Mouse (Mus musculus) testis, adult 2 months (tissue): Measurements from ENCODE around the gene 9230112D13Rik. TPM values are rescaled to one million over a fixed set of nuclear protein-coding genes. Genes with fewer than 3 reads are reported as not detected.

ENCODE experiments used
- H3K27ac ChIP-seq: fragments of 200-500 bp; 2 replicates; pipeline ENCODE4 v1.5.1; 2012; ENCODE audit warnings: low read depth, low read length; ENCODE audit not compliant: control insufficient read depth, insufficient read depth
- H3K27me3 ChIP-seq: fragments of 200-500 bp; 2 replicates; pipeline ENCODE4 v1.6.1; 2012; ENCODE audit warnings: mild to moderate bottlenecking, low read length, moderate library complexity; ENCODE audit not compliant: control insufficient read depth, insufficient read depth
- H3K36me3 ChIP-seq: fragments of 200-500 bp; 2 replicates; pipeline ENCODE4 v1.6.1; 2012; ENCODE audit warnings: mild to moderate bottlenecking, low read length; ENCODE audit not compliant: control insufficient read depth, insufficient read depth
- H3K4me1 ChIP-seq: fragments of 200-500 bp; 2 replicates; pipeline ENCODE4 v1.6.1; 2012; ENCODE audit warnings: low read length; ENCODE audit not compliant: control insufficient read depth, insufficient read depth
- H3K4me3 ChIP-seq: fragments of 200-500 bp; 2 replicates; pipeline ENCODE4 v1.5.1; 2012; ENCODE audit warnings: low read depth, mild to moderate bottlenecking, low read length, moderate library complexity, mixed read lengths; ENCODE audit not compliant: control insufficient read depth
- CTCF ChIP-seq: fragments of 200-500 bp; IDR thresholded peaks from 2 replicates; pipeline ENCODE4 v1.5.1; 2012; ENCODE audit warnings: low read depth, mild to moderate bottlenecking, inconsistent platforms, low read length, moderate library complexity; ENCODE audit not compliant: control insufficient read depth, insufficient read depth, insufficient replicate concordance
- POLR2A ChIP-seq: fragments of 200-500 bp; IDR thresholded peaks from 2 replicates; pipeline ENCODE4 v1.6.1; 2012; ENCODE audit warnings: low read depth, mild to moderate bottlenecking, inconsistent platforms, low read length, moderate library complexity; ENCODE audit not compliant: control insufficient read depth
- polyA plus RNA-seq: library from polyadenylated mRNA; depleted of rRNA; stranded (reverse); fragments of >200 nt; gene quantifications from 2 replicates; pipeline ENCODE4 v1.2.3, GENCODE M21; 2012

Gene 9230112D13Rik
- polyA plus RNA-seq, 1 experiment = not detected

GRCm38 (mm10) chr14:34553470-34553869 lies 30.9 kb upstream of the 9230112D13Rik start:
- Histone ChIP-seq H3K4me3 (no peak overlapping the region), H3K4me1 (peaks cover 2% of the 10 kb centered on the region; the same call in 1 of the 2 replicates), H3K27me3 (no peaks in the 10 kb centered on the region), H3K27ac (no peak overlapping the region), H3K36me3 (no peaks in the 10 kb centered on the region)
- no peak for TF ChIP-seq CTCF
- no peak for TF ChIP-seq POLR2A

GRCm38 (mm10) chr14:34552226-34552625 lies 29.6 kb upstream of the 9230112D13Rik start:
- TF ChIP-seq POLR2A = no peak
- TF ChIP-seq CTCF = no peak
- Histone ChIP-seq H3K27ac (no peak overlapping the region), H3K4me3 (no peak overlapping the region), H3K4me1 (peaks cover 4% of the 10 kb centered on the region; the same call in 1 of the 2 replicates), H3K36me3 (no peaks in the 10 kb centered on the region), H3K27me3 (no peaks in the 10 kb centered on the region)

- Histone ChIP-seq H3K4me3 (peak overlapping the region; percentile 87), H3K4me1 (peaks cover 4% of the 10 kb centered on the region; the same call in 1 of the 2 replicates), H3K27ac (peak overlapping the region; percentile 73), H3K36me3 (no peaks in the 10 kb centered on the region), H3K27me3 (no peaks in the 10 kb centered on the region)
- TF ChIP-seq CTCF (peak; percentile 80), POLR2A (no peak)
These were observed 26.5 kb upstream of the 9230112D13Rik start for GRCm38 (mm10) chr14:34549004-34549671.

- Histone ChIP-seq H3K36me3 (no peaks in the 10 kb centered on the region), H3K4me1 (peaks cover 4% of the 10 kb centered on the region; the same call in 1 of the 2 replicates), H3K27me3 (no peaks in the 10 kb centered on the region), H3K4me3 (peak overlapping the region; percentile 87), H3K27ac (peak overlapping the region; percentile 70)
- no peak for TF ChIP-seq CTCF
- TF ChIP-seq POLR2A = peak; percentile 33; the same call in 1 of the 2 replicates
These were observed 25.9 kb upstream of the 9230112D13Rik start for GRCm38 (mm10) chr14:34548391-34549001.

- no peaks in the 10 kb centered on the region for H3K27me3 ChIP-seq
These were observed 21.9 kb upstream of the 9230112D13Rik start for GRCm38 (mm10) chr14:34544545-34544944.

GRCm38 (mm10) chr14:34544001-34544400 lies 21.4 kb upstream of the 9230112D13Rik start:
- H3K27ac ChIP-seq = no peak overlapping the region
- TF ChIP-seq CTCF = no peak
- TF ChIP-seq POLR2A = no peak
- H3K4me1 ChIP-seq = peaks cover 4% of the 10 kb centered on the region; the same call in 1 of the 2 replicates
- no peak overlapping the region for H3K4me3 ChIP-seq
- no peaks in the 10 kb centered on the region for H3K27me3 ChIP-seq
- H3K36me3 ChIP-seq = no peaks in the 10 kb centered on the region

More at GRCm38 (mm10) chr14:34544545-34544944, 21.9 kb upstream of the 9230112D13Rik start:
- no peaks in the 10 kb centered on the region for H3K36me3 ChIP-seq
- no peak overlapping the region for H3K27ac ChIP-seq
- peaks cover 4% of the 10 kb centered on the region; the same call in 1 of the 2 replicates for H3K4me1 ChIP-seq
- H3K4me3 ChIP-seq = no peak overlapping the region
- TF ChIP-seq CTCF = no peak
- no peak for TF ChIP-seq POLR2A

- TF ChIP-seq POLR2A (no peak), CTCF (no peak)
- no peak overlapping the region for H3K4me3 ChIP-seq
- no peaks in the 10 kb centered on the region for H3K27me3 ChIP-seq
- H3K27ac ChIP-seq = no peak overlapping the region
- peaks cover 3% of the 10 kb centered on the region; the same call in 1 of the 2 replicates for H3K4me1 ChIP-seq
- no peaks in the 10 kb centered on the region for H3K36me3 ChIP-seq
These were observed 21.0 kb upstream of the 9230112D13Rik start for GRCm38 (mm10) chr14:34543596-34543995.

GRCm38 (mm10) chr14:34541896-34542295 lies 19.3 kb upstream of the 9230112D13Rik start:
- no peak overlapping the region for H3K27ac ChIP-seq
- no peaks in the 10 kb centered on the region for H3K27me3 ChIP-seq
- H3K4me3 ChIP-seq = no peak overlapping the region
- H3K36me3 ChIP-seq = no peaks in the 10 kb centered on the region
- no peaks in the 10 kb centered on the region for H3K4me1 ChIP-seq
- TF ChIP-seq CTCF = no peak
